Mouse (Mus musculus): ENCODE measurements around the gene Zfp444. TPM values are rescaled to one million over a fixed set of nuclear protein-coding genes. Genes with fewer than 3 reads are reported as not detected.

Gene Zfp444
- polyA plus RNA-seq (2015; fragmentation: Nextera tagmentation; extraction: Ambion mirVana): 61.2 and 62.1 TPM in 2 replicates

DNA sequence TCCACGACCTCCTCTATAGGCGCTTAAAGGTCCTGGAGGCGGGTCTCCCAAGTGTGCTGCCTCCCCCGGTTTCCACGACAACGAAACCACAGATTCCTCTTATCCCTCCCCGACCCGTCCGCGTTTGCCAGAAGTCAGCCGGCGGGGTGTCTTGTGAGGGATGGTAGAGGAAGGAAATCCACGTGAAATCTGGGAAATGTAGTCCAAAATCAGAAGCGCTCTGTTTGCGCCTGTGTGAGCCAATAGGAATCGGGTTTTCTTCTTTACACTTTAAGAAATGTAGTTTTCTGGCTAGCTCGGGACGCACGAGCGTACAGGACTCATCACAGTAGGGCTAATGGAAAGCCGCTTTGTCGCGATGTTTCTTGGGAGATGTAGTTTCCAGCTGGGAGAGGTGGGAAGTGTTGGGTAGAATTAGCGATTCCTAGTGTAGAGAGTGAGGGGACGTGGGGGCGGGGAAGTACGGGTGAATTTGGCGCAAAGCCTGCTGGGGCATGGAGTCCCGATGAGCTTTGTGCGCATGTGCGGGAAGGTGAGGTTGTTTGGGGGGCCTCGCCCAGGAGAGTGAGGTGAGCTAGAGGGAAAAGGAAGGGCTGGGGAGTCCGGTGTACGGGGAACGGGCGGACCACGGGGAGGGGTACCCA is at the start of gene Zfp444:
TSS of gene Zfp444 (plus strand) at position 221 of the 644 bp plus-strand sequence.
- DNase-seq (ENCODE audit: low spot score): peak; percentile 97

DNA sequence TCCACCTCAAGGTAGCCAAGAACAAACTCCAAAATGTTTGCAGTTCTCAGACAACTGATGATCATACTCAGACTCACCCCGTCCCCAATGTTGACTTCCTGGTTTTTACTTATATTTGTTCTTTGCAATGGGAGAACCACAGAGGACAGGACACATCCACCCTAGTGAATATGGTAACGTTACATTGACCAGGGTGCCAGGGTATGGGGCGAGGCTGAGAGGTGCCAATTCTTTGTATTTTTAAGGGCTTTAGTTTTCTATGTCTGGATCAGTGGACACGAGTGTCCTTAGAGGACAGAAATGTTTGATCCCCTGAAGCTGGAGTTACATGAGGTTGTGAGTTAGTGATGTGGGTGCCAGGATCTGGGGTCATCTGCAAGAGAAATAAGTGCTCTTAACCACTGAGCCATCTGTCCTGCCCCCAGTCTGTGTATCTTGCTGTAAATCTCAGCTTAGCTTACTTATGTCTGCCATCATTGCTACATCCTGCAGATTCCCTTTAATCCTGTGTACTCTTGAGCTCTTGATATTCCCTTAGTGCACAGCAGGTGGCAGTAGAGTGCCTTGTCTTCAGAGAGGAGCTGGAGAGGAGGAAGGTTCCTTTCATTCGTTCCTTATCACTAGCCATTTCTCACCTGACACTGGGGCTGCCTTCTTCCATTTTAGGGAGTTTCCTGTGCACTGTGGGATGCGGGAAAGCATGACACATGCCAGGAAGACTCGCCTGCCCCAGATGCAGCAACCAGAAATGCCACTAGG is 45.2 kb upstream of the Zfp444 start:
- DNase-seq (ENCODE audit: low spot score): peak; percentile 87

- no peak for DNase-seq (ENCODE audit: low spot score)
Observed at GRCm38 (mm10) chr7:6130346-6130745, 41.7 kb upstream of the Zfp444 start.

DNA sequence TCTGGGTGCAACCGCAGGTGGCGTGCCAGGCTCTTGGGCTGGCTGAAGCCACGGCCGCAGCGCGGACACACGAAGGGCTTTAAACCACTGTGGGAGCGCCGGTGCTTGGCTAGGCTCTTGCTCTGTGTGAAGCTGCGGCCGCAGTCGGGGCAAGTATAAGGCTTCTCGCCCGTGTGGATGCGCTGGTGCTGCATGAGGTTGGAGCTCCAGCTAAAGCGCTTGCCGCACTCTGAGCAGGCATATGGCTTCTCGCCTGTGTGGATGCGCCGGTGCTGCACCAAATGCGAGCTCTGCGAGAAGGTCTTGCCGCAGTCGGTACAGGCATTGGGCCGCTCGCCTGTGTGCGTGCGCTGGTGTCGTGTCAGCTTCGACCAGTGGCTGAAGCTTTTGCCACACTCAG is 39.4 kb upstream of the Zfp444 start:
- no peak for DNase-seq (ENCODE audit: low spot score)

DNA sequence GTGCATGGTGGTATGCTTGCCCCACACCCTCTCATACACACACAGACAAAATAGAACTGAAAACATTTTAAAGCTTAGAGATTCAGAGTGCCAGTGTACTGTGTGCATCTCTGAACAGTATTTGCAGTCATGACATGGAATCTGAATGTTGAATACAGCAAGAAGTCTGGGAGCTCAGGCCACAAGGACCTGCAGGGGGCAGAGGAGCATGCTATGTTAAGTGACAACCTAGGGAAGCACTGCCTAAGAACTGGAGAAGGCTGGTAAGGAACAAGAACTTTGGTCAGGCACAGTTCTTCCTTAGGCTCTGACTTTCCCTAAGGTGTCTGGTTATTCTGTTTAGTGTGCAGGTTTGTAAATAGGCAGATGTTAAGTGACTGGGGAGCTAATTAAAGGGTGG is 35.5 kb upstream of the Zfp444 start:
- no peak for DNase-seq (ENCODE audit: low spot score)

- DNase-seq (ENCODE audit: low spot score): no peak
Observed at GRCm38 (mm10) chr7:6139295-6139694, 32.7 kb upstream of the Zfp444 start.

- DNase-seq (ENCODE audit: low spot score): no peak
Observed at GRCm38 (mm10) chr7:6143991-6144531, 28.0 kb upstream of the Zfp444 start.

GRCm38 (mm10) chr7:6145423-6146188 is 26.4 kb upstream of the Zfp444 start:
- DNase-seq (ENCODE audit: low spot score): no peak

GRCm38 (mm10) chr7:6146194-6146981 is 25.6 kb upstream of the Zfp444 start:
- no peak for DNase-seq (ENCODE audit: low spot score)

- no peak for DNase-seq (ENCODE audit: low spot score)
Observed at GRCm38 (mm10) chr7:6146982-6147325, 25.1 kb upstream of the Zfp444 start.

GRCm38 (mm10) chr7:6147688-6148087 is 24.3 kb upstream of the Zfp444 start:
- no peak for DNase-seq (ENCODE audit: low spot score)

DNA sequence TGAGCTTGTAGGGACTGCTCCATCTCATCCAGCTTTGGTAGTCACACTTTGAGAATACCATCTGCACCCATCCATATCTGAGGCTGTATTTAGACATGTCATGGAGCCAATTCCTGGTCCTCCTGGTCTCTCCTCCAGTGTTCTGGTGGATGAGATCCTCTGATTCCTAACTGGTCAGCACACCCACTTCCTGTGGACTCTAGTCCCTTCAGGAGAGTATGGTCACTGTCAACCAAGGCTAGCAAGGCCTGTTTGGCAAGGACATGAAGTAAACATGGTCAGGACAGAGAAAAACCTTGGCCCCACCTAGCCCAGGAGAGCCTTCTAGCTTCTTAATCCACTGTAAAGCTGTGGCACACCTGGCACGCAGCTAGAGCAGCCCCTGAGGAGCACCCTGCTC is 20.8 kb upstream of the Zfp444 start:
- no peak for DNase-seq (ENCODE audit: low spot score)

DNA sequence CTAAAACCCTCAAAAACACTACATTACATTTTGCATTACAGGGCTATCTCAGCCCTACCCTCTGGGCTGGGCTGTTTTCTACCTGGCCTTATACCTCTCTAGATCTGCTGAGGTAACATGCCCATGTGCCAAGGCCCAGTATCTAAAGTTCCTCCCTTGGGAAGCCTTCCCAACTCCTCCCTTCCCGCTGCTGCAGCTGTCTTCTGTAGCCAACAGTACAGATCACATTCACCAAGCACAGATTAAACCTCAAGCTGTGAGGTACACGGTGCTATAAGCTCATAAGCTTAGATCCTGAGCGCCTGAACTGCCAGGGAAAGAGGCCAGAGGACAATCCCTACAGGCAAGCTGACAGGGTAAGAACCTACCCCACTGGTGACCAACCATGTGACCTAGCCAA is 20.0 kb upstream of the Zfp444 start:
- no peak for DNase-seq (ENCODE audit: low spot score)

DNA sequence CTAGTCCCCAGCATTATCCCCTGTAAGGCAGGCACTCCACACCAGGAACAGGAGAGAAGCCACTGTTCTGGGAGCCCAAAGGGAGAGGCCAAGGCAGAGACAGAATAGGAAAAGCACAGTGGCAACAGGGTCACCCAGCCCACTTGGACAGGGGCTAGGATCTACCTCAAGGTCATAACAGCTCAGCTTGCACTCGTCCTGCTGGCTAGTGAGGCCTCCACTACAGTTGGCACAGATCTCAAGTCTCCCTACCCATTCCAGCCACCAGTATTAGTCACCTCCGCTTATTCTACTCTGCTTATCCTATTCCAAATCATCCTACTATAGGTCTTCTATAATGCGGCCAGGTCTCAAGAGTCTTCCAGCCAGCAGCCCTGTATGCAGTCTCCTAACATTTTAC is 18.9 kb upstream of the Zfp444 start:
- no peak for DNase-seq (ENCODE audit: low spot score)

GRCm38 (mm10) chr7:6154164-6154563 is 17.9 kb upstream of the Zfp444 start:
- no peak for DNase-seq (ENCODE audit: low spot score)

GRCm38 (mm10) chr7:6155031-6155872 is 16.8 kb upstream of the Zfp444 start:
- peak; percentile 89 for DNase-seq (ENCODE audit: low spot score)

DNA sequence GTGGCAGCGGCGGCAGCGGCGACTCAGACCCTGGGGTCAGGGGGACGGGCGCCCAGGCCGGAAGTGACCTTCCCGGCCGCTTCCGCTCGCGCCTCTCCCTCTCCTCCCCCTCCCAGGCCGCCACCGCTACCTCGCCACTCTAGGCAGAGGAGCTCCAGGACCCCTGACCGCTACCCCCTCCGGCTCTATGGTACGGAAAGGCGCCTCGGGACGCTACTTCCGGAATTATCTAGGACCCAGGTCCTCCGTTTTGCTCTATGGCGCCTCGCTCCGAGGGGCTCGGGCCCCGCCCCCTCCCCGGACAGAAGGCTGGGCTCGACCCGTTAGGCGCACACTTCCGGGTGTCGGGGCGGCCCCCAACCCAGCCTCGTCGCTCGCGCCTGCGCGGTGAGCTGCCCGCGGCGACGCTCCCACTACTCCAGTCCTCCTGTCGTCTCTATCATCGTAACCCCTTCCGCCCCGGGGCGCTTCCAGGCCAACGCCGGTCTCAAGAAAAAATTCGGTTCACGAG is 16.1 kb upstream of the Zfp444 start, which contains the start of gene Zfp787:
TSS of gene Zfp787 (minus strand) at position 97 of the 511 bp plus-strand sequence.
- DNase-seq (ENCODE audit: low spot score): peak; percentile 97

DNA sequence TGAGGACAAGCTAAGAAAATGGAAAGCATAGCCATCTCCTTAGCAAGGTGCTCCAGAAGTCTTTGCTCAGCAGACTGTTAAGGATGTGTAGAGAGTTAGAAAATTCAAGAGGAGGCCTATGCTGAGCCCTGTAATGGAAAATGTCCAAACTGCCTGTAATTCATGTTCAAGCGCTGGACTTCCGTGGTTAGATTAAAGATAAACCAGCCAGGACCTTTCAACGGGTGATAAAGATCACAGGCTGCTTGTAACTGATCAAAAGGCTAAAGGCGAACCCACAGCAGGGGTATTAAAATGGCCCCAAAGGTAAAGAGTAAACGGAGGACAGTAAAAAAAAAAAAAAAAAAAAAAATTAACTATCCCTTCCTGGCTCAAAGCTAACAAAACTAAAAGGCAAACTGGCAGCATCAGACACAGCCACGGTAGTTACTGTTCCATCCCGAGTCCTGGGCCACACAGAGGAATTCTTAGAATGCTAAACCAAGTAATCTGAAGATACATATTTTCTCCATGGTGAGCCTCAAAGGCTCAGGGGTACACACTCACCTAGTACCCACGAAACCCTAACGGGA is 15.0 kb upstream of the Zfp444 start:
- DNase-seq (ENCODE audit: low spot score): no peak

DNA sequence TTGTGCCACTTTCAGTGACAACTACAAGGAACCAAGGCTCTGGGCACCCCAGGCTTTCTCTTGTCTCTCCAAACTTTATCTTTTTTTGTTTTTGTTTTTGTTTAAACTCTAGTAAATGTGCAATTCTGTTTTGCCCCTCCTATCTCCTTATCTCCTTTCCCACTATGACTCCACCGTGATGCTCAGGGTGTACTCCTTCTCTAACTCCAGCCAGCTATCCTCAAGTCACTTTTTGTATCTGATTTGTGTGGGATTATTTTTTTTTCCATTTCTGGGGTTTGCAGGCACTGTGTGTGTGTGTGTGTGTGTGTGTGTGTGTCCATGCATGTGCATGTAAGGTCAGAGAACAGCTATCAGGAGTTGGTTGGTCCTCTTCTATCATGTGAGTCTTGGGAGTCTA is 14.5 kb upstream of the Zfp444 start:
- DNase-seq (ENCODE audit: low spot score): no peak

- no peak for DNase-seq (ENCODE audit: low spot score)
Observed at GRCm38 (mm10) chr7:6159604-6160003, 12.4 kb upstream of the Zfp444 start.

All from thymus, postnatal 0 days (tissue).